Mouse (Mus musculus) megakaryocyte, adult 5-6 weeks (primary cell): ENCODE results near the gene BC107364. TPM values are rescaled to one million over a fixed set of nuclear protein-coding genes. Genes with fewer than 3 reads are reported as not detected.
"Not testable (repeated sequence)": the region's sequence is repeated elsewhere in the genome, so short reads cannot be mapped to it uniquely, and the experiment has no call there.

ENCODE experiments used
- ATAC-seq: 2 replicates; pipeline ENCODE4 v1.8.0; 2016; ENCODE audit warnings: mild to moderate bottlenecking, inconsistent platforms; ENCODE audit not compliant: poor library complexity, severe bottlenecking
- total RNA-seq, 2 experiments: library from RNA; stranded (forward) in 1 of 2; stranded (reverse) in 1 of 2; fragments of 153-499, 151-499 nt in 1 of 2; fragments of 221-1000, 200-1000 nt in 1 of 2; gene quantifications; 2 replicates each; pipeline versions ENCODE4 v1.2.3 to v1.2.4; 2015 to 2017

BC107364 gene
- total RNA-seq, 2 experiments from 2014 or later = not detected

DNA sequence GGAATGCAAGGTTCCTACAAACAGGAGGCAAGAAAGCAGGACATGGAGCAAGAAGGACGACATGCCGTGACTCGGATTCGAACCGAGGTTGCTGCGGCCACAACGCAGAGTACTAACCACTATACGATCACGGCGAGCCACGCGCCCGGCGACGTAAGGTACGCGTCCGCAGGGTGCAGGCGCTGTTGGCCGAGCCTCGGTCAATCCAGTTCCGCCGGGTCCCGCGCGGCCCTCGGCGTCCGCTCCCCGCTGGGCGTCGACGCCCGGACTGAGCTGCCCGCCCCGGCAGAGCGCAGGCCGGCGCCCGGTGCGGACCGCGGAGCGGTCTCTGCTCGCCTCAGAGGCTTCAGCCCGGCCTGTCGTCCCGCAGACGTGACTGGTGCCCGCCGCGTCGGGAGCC is 5.9 kb upstream of the BC107364 start:
- peak; percentile 49 for ATAC-seq

DNA sequence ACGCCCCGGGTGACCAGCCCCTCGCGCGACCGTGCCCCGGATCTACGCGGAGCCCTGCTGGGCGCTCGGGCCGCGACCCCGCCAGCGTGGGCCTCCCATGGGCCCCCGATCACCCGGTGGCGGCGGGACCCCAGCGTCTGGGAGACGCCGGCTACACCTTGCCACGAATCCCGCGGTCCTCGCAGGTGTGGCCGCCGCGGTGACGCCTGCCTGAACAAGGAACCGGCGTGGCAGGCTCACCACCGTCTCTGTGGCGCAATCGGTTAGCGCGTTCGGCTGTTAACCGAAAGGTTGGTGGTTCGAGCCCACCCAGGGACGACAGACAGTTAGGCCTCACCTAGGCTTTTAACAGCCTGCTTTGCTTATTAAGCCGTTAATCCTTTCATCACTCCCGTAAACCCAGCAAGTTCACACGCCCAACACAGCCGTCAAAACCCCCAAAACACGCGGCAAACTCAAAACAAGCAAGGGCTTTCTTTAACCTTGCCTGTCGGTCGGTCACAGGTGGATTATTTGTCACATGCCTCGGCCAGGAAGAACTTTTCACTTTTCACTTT is 847 bp downstream of the BC107364 start:
- peak; percentile 43 for ATAC-seq

DNA sequence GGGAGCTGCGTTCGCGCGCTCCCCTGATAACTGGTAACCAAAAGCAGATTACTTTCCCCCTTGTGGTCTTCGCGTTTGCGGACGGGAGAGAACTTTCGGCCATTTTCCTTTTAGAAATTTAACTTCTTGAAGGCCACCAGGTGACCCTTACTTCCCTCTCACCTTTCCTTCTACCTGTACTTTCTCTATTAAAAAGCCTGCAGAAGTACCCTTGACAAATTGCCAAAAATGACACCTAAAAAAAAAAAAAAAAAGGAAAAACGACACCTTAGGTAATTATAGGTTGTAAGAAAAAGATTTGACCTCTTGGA is 1.6 kb downstream of the BC107364 start:
- ATAC-seq = not testable (repeated sequence)

DNA sequence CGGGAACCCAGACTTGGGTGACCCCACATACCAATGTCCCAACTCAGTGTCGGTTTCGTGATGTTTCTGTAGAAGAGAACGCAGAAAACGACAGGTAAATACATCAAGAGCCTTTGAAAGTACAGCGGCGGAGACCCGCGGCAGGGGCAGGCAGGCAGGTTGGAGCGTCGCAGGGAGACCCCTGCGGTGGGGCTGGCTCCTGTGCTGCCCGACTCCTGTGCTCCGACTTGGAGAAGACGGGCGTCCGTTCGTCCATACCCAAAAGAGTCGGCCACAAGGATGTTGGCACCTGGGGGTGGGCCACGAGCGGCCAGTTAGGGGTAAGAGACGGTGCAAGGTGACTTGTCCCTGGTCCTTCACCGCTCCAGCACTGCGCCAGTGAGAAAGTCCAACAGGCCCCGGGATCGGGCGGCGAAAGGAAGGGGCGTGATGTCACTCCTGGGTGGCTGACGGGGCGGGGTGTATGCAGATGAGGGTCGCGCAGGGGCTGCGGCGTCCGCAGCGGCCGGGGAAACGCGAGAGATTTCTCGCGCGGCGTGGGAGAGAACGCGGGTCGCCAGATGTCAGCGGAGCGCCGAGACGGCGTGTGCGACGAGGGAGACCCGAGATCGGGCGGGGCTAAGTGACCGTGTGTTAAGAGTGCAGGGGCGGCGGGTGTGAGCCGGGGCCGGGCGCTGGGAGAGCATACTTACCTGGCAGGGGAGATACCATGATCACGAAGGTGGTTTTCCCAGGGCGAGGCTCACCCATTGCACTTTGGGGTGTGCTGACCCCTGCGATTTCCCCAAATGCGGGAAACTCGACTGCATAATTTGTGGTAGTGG is 2.1 kb downstream of the BC107364 start:
- ATAC-seq = peak; percentile 27; the same call in 1 of the 2 replicates

DNA sequence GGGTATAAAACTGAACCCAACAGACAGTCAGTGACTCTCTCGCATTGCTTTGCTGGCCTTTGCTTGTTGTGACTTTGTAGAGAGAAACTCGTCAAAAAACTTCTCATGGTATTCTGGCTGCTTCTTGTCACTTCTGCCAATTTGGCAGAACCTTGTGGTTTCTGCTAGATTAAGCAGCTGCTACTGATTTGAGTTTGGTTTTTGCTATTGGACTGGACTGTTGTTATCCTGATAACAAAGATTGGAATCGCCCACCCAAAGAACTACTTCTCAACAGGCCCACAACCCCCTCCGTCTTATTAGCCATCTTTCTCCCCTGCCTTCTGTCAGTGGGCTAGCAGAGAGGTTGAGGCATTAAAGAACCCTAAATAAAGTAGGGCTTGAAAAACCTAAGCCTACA is 6.7 kb downstream of the BC107364 start:
- ATAC-seq = no peak

DNA sequence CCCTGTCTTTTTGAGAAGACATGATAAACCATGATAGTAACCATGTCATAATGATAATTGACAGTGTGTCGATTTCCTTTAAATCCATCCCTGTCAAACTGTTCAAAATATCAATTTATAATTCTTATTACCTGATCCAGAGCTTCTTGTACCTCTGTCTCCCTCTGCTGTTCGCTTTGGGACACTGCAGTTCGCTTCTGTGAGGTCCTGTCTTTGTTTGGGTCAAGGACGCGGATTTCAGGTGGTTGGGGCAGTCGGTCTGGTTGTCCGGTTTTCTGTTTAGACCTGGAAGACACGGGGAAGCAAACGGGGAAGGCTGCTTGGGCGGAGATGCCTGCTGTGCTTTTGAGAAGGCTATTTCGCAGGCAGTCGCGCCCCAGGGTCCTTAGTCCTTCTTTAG is 11.5 kb downstream of the BC107364 start:
- ATAC-seq = peak; percentile 73

DNA sequence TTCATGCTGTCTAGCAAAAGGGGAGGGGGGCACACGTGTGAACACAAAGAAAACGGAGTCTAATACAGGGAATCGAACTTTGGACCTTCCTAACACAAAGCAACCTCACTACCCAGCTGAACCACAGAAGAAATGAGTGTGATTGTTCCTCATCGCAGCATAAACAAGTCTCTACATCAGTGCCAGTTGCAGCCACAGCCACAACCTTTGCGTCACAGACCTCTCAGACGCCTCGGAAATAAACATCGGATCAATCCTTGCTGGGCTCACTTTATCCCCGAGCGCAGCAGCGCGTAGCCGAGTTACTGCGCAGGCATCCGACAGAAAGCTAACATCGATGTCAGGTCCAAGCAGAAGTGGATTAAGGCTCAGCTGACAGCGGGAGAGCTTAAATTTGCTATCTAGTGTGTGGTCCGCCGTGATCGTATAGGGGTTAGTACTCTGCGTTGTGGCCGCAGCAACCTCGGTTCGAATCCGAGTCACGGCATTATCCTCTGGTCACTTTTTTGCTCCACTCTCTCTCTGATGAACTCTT is 16.5 kb downstream of the BC107364 start:
- ATAC-seq = no peak

DNA sequence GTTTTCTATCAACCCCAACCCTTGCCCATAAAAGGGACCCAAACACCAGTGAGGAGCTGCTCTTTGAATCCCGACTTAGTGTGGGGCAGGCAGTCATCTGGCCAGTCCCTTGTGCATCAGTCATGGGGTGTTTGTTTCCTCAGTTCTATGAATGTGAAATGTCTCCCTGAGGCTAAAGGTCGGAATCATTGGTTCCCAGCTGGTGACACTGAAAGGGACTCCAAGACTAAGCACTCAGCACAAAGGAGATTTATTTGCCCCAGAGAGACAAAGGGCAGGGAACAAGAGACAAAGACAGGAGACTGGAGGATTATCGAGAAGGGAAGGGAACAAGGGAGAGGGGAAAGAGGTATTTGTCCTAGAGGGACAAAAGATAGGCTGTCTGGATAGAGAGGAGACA is 19.9 kb downstream of the BC107364 start:
- no peak for ATAC-seq

DNA sequence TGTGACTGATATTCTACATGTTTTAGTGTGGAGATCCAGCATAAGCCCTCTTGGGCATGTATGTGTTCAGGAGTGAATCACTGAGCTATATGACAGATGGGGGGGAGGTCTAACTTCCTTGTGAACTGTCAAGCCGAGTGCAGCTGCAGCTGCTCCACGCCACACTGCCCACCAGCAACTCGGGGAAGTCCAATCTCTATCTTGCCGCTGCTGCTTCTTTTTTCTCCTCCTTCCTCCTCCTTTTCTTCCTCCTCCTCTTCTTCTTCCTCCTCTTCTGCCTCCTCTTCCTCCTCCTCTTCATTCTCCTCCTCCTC is 22.3 kb downstream of the BC107364 start:
- ATAC-seq = no peak

DNA sequence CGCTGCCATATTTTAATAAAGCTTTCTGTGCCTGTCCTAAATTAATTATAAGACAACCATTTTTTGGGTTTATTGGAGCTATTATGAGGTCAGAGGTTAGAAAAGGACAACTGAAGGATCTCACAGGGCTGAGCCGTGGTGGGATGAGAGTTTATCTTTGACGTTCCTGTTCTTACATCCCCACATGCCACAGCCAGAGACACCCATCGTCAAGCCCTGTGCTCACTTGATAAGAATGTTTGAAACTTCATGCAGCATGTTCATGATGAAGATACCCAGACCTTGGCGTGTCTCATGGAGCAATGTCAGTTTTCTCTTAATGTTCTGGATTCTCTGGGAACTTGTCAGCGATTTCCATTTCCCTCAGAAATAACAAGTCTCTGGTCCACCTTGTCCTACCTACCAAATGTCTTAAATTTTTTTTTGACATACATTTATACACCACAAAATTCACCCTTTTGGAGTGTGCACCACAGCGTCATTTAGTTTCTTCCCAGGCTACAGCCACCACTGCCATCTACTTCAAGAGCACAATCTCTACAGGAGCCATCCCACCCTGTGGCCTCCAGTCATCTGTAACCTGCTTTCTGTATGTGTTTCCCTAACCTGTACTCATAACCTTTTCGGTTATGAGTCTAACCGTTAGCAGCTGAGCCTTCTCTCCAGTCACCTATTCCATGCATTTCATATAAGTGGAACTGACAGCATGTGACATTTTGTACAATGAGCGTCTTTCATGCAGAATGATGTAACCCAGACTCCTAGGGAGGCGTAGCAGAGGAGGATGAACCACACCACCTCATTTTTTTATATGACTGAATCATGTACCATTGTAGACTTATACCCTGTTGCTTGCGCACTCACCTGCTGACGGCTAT is 22.9 kb downstream of the BC107364 start:
- no peak for ATAC-seq

DNA sequence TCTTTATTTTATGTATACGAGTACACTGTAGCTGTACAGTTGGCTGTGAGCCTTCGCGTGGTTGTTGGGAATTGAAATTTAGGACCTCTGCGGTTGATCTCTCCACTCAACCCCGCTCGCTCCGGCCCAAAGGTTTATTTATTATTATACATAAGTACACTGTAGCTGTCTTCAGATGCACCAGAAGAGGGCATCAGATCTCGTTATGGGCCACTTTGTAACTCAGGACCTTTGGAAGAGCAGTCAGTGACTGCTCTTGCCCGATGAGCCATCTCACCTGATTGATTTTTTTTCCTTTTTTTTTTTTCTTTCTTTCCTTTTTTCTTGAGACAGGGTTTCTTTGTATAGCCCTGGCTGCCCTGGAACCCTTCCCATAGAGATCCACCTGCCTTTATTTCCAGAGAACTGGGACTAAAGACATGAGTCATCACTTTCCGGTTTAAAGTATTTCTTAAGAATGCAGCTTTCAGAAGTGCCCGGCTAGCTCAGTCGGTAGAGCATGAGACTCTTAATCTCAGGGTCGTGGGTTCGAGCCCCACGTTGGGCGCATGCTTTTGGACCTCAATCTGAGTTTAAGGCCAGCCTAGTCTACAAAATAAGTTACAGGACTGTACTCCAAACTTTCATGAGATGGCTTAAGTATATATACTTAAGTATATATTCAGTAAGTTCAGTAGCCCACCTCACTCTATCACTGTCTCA is 24.2 kb downstream of the BC107364 start:
- no peak for ATAC-seq

DNA sequence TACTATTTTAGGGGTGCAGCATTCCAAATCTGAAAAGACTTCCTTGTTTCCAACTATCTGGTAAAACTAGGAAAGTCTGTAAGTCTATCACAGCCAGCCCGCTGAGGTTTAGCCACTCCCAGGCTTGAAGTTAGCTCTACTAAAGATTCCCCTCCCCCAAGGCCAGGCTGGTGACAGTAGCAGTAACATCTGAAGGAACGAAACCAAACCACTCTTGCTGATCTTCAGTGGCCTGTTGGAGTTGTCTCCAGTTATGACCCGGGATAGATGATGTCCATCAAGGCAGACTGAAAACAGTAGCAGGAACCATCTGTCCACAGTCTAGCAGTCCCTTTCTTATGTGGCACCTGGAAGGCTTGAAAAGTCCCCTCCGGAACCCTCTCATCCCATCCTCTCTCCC is 24.8 kb downstream of the BC107364 start:
- no peak for ATAC-seq

DNA sequence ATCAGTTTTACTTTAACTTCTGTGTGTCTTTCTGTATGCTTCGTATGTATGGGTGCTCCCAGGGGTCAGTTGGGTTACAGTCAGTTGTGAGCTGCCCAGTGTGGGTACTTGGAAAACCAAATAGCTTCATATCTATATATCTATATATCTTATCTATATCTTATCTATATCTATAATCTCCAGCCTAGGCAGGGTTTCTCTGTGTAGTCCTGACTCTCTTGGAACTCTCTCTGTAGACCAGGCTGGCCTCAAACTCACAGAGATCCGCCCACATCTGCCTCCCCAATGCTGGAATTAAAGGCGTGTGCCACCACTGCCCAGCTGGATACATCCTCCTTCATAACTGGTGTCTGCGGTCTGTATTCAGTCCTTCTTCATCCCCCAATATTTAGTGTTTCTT is 25.8 kb downstream of the BC107364 start:
- ATAC-seq = no peak

DNA sequence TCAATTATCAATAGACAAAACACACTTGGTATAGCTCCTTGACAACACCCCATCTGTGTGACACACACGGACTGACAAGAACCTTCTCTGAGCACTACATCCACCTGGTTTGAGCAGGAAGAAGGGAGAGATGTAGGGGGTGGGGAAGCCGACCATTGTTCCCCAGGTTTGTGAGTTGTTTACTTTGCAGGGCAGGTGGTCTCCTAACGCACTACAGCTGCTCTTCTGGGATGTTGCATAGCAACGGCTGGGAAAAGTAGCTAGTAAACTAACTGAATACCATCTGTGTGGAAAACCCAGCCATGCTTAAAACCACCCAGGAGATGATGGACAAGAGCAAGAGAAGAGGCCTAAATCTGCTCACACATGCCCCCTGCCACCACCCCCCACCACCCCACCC is 27.7 kb downstream of the BC107364 start:
- ATAC-seq = not testable (repeated sequence)

DNA sequence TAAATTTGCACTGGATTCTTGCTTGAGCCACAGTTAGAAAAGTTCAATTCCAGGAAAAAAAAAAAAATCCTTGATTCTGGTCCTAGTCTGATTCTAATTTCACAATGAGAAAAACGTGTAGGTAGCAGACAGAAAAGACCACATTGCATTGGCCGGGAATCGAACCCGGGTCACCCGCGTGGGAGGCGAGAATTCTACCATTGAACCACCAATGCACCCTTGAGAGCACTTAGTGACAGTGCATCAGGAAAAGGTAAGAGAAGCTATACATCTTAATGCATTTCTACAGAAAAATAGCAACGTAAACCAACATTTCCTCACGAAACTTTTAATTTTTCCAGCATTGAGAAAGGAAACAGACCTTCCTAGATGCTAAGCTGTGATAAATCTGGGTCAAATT is 28.2 kb downstream of the BC107364 start:
- ATAC-seq = no peak

DNA sequence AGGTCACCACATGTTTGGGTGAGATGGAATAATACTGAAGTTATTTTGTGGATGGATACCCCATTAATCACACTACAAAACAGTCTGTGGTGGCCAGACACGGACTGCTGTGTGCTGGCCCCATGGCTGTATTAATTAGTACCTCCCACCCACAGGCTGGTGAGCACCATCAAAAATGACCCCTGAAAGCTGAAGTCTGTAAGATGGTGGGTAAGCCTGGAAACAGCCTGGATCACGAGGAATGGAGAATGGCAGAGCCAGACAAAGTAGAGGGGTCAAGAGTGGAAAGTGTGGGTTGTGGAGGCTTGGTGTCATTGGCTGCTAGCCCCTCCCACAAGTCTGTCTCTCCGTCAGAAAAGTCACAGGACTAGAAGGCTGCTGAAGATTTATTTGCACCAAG is 31.3 kb downstream of the BC107364 start:
- ATAC-seq = no peak

DNA sequence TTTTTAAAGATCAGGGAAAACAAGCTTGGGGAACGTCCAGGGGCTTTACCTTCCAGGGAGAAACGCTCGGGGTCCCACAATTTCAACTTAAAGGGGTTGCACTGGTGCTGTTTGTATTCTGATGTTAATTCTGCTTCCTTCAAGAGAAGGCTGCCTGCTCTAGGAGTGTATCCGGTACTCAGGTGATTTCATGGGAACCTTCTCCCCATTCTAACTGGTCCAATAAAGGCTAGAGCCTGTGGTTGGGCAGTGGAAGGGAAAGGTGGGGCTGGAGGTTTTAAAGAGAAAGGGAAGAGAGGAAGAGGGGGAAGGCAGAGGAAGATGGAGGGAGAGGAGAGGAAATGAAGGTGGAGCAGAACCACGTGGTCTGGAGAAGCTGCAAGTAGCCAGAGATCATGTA is 33.2 kb downstream of the BC107364 start:
- ATAC-seq = not testable (repeated sequence)

DNA sequence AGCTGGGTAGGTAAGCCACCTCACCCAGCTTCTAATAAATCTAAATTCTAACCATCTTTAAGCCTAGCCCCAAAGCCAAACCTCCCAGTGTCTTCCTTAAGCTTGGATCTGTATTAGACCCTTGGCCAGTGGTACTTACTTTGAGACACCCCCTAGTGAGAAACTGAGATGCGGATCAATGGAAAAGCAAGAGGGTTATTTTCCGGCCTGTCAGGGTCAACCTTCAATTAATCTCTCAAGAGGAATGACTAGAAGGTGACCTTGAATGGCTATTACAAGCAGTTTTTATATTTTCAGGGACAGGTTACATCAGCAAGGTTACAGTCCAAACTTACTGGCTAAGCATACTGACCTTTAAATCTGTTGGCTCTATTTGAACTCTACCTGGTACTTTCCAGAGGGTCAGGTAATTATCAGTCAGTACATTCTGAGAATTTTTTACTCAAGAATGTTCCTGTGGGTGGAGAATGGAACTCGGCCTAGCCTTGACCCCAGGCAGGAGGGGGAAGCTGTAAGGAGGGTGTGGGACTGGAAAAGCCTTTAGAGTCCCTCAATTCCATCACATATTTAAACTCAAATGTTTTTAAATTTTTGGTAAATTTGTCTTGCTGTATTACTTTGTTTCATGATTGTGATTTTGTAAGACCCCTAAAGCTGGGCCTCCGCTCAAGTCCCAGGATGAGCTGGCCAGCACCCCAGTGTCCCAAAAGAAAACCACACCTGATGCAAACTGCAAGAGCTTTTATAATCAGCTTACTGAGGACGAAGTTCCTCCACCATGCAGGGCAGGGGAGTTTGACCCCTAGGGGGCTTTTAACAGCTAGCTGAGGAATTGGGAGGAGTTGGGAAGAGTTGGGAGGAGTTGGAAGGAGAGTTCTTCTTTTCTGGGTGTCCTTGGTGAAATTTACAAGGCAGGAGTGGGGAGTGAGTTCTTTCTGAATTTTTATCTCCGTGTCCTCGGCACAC is 34.0 kb downstream of the BC107364 start:
- no peak for ATAC-seq

DNA sequence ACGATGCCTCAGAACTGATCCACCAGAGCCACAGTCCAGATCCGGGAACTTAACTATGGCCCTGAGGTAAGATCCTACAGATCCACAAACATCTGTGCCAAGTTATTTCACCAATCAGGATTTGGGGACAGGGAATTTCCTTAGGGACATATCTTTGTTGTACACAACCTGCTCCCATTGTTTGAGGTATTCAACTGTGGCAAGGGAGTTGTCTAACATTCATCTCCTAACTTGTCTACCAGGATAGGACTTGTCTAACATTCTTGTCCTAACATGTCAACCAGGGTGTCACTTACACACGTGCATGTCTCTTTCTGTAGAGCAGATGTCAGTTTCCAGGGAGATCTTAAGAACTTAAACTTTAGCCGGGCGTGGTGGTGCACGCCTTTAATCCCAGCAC is 35.5 kb downstream of the BC107364 start:
- no peak for ATAC-seq

DNA sequence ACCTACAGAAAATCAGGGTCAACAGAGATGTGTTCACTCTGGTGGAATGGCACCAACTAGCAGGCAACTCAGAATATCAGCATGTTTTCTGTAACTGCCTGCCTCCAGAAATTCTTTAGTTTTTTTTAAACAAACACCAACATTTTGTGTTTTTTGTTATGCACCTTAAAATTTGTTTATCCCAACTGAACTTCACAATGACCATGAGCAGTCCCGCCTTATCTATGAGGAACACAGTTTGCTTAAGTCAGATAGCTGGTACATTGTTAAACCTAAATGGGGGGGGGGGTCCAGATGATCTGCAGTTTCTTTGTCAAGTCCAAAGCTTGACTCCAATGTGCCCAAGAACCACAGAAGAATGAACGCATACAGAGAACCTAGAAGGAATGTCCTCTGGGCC is 36.0 kb downstream of the BC107364 start:
- ATAC-seq = no peak
